Mouse (Mus musculus) brain, embryonic 14.5 days (tissue): ENCODE measurements around the gene Rbpj.

ENCODE experiments used
- CTCF ChIP-seq: fragments of 200-500 bp; IDR thresholded peaks from 2 replicates; pipeline ENCODE4 v1.5.1; 2012; ENCODE audit warnings: inconsistent platforms, mild to moderate bottlenecking, moderate library complexity, borderline replicate concordance; ENCODE audit not compliant: insufficient read depth, insufficient read length; ENCODE audit errors: extremely low read depth
- POLR2A ChIP-seq: fragments of 200-500 bp; IDR thresholded peaks from 2 replicates; pipeline ENCODE4 v1.6.1; 2012; ENCODE audit warnings: mild to moderate bottlenecking, inconsistent platforms, borderline replicate concordance; ENCODE audit not compliant: poor library complexity, insufficient read depth, insufficient read length, severe bottlenecking; ENCODE audit errors: extremely low read depth

GRCm38 (mm10) chr5:53486966-53487592, 21.1 kb downstream of the Rbpj start:
- TF ChIP-seq POLR2A (no peak), CTCF (no peak)
